Mouse (Mus musculus) C2C12 (cell line): ENCODE measurements around the gene Cldn34b1. TPM values are rescaled to one million over a fixed set of nuclear protein-coding genes. Genes with fewer than 3 reads are reported as not detected.
"Not testable (repeated sequence)": the region's sequence is repeated elsewhere in the genome, so short reads cannot be mapped to it uniquely, and the experiment has no call there.

Experiments used
- H3K27me3 ChIP-seq: one replicate; pipeline ENCODE4 v1.6.1; 2011; ENCODE audit not compliant: control insufficient read depth, insufficient read depth, insufficient read length
- H3K36me3 ChIP-seq: one replicate; pipeline ENCODE4 v1.6.1; 2011; ENCODE audit not compliant: control insufficient read depth, insufficient read depth
- H3K4me3 ChIP-seq: one replicate; pipeline ENCODE4 v1.5.1; 2011; ENCODE audit warnings: mild to moderate bottlenecking, control low read depth; ENCODE audit not compliant: poor library complexity, insufficient read depth, severe bottlenecking
- H3K79me2 ChIP-seq: one replicate; pipeline ENCODE4 v1.6.1; 2011; ENCODE audit not compliant: control insufficient read depth, insufficient read depth
- H3K79me3 ChIP-seq: one replicate; pipeline ENCODE4 v1.6.1; 2011; ENCODE audit warnings: low read depth, control low read depth
- H3ac ChIP-seq: one replicate; pipeline ENCODE3; 2011; ENCODE audit warnings: low read depth; ENCODE audit not compliant: control insufficient read depth, insufficient read length
- long read RNA-seq, 2 experiments: library from polyadenylated mRNA; unstranded; transcript quantifications; one replicate each; pipeline ENCODE4 v2.0.0; 2019 to 2020
- polyA plus RNA-seq: library from polyadenylated mRNA; unstranded; fragments of >200 nt; fragmentation: generic; extraction: Trizol; gene quantifications from one replicate; pipeline ENCODE4 v1.2.1, GENCODE M21; 2012; ENCODE audit warnings: missing spikeins

Cldn34b1 gene
- not detected for polyA plus RNA-seq
- long read RNA-seq, experiment 1 = 0 reads
- long read RNA-seq, experiment 2 = 0 reads

GRCm38 (mm10) chrX:154890167-154890566 is at the start of gene Cldn34b1:
Gene Cldn34b1, minus strand, starts transcription at chrX:154890267.
- not testable (repeated sequence) for H3K27me3 ChIP-seq, H3K36me3 ChIP-seq, H3K79me3 ChIP-seq

GRCm38 (mm10) chrX:154935887-154936286 is 45.8 kb upstream of the Cldn34b1 start, which contains the start of gene Magea6:
Gene Magea6, minus strand, starts transcription at chrX:154935987.
- H3ac ChIP-seq, H3K36me3 ChIP-seq, H3K27me3 ChIP-seq, H3K79me2 ChIP-seq, H3K79me3 ChIP-seq, H3K4me3 ChIP-seq: not testable (repeated sequence)

More at GRCm38 (mm10) chrX:154890167-154890566, at the start of gene Cldn34b1:
- not testable (repeated sequence) for H3K4me3 ChIP-seq, H3K79me2 ChIP-seq, H3ac ChIP-seq

Other genes with a start within 250 kb of the Cldn34b1 start
- gene Magea6, start 45.7 kb upstream of the Cldn34b1 start, polyA plus RNA-seq = 0.04 TPM
- 0.18 TPM for gene Magea3, start 59.2 kb upstream of the Cldn34b1 start, polyA plus RNA-seq
- 0.74 TPM for gene Magea8, start 105.6 kb upstream of the Cldn34b1 start, polyA plus RNA-seq
- gene Magea5, start 172.9 kb upstream of the Cldn34b1 start, polyA plus RNA-seq = 0.49 TPM
- gene Magea1, start 199.5 kb upstream of the Cldn34b1 start, polyA plus RNA-seq = not detected
- gene Magea2, start 203.4 kb upstream of the Cldn34b1 start, polyA plus RNA-seq = 0.20 TPM
- not detected for gene Cldn34b2, start 238.1 kb upstream of the Cldn34b1 start, polyA plus RNA-seq